Mouse (Mus musculus) liver, embryonic 12.5 days (tissue): ENCODE results near the gene Prodh2. TPM values are rescaled to one million over a fixed set of nuclear protein-coding genes. Genes with fewer than 3 reads are reported as not detected.
"Not testable (repeated sequence)": the region's sequence is repeated elsewhere in the genome, so short reads cannot be mapped to it uniquely, and the experiment has no call there.

Experiments used
- ATAC-seq: fragments of 200-750 bp; cut with Nextera tagmentation; 2 replicates; pipeline ENCODE4 v1.8.0; 2017; ENCODE audit warnings: moderate number of reproducible peaks, mild to moderate bottlenecking, moderate library complexity
- H3K27ac ChIP-seq: fragments of 300-500 bp; sonication (generic); 2 replicates; pipeline ENCODE4 v1.5.1; 2016; ENCODE audit warnings: mild to moderate bottlenecking
- H3K27me3 ChIP-seq: fragments of 300-500 bp; sonication (generic); replicated peaks from 2 replicates; pipeline ENCODE4 v1.6.1; 2016; ENCODE audit warnings: mild to moderate bottlenecking, moderate library complexity
- H3K36me3 ChIP-seq: fragments of 300-500 bp; sonication (generic); 2 replicates; pipeline ENCODE4 v1.6.1; 2016; ENCODE audit warnings: mild to moderate bottlenecking, moderate library complexity
- H3K4me1 ChIP-seq: fragments of 300-500 bp; sonication (generic); 2 replicates; pipeline ENCODE4 v1.6.1; 2016
- H3K4me2 ChIP-seq: fragments of 300-500 bp; sonication (generic); 2 replicates; pipeline ENCODE4 v1.6.1; 2016; ENCODE audit warnings: mild to moderate bottlenecking, moderate library complexity
- H3K4me3 ChIP-seq: fragments of 300-500 bp; sonication (generic); 2 replicates; pipeline ENCODE4 v1.5.1; 2016; ENCODE audit warnings: mild to moderate bottlenecking, moderate library complexity
- H3K9ac ChIP-seq: fragments of 300-500 bp; sonication (generic); 2 replicates; pipeline ENCODE4 v1.6.1; 2016; ENCODE audit warnings: mild to moderate bottlenecking, moderate library complexity
- H3K9me3 ChIP-seq: fragments of 300-500 bp; sonication (generic); replicated peaks from 2 replicates; pipeline ENCODE4 v1.6.1; 2016; ENCODE audit warnings: mild to moderate bottlenecking, moderate library complexity
- WGBS: fragments of 180-500 bp; shearing (Covaris S2); methylation state at CpG from one replicate; pipeline ENCODE4 v1.1.7; 2016; ENCODE audit not compliant: insufficient replicate concordance; 5-methylcytosine and 5-hydroxymethylcytosine counted together
- polyA plus RNA-seq: library from polyadenylated mRNA; unstranded; fragments of >200 nt; fragmentation: Nextera tagmentation; extraction: Ambion mirVana; gene quantifications from 2 replicates; pipeline ENCODE4 v1.2.1, GENCODE M21; 2016

The Prodh2 gene
- polyA plus RNA-seq, 1 experiment from 2014 or later, result 22.3 TPM

GRCm38 (mm10) chr7:30457629-30458330 lies 35.6 kb upstream of the Prodh2 start, which contains the start of the genes Kirrel2 and Nphs1:
Gene Kirrel2, minus strand, starts transcription at chr7:30457690.
Gene Nphs1, plus strand, starts transcription at chr7:30458315.
- Histone ChIP-seq H3K27ac (no peak within 1 kb of the TSS), H3K4me1 (peaks cover 6% of the 10 kb centered on the region), H3K9ac (no peak within 1 kb of the TSS), H3K27me3 (peaks cover 99% of the 10 kb centered on the region), H3K36me3 (no peaks in the 10 kb centered on the region), H3K4me2 (peak within 1 kb of the TSS; percentile 4; the same call in 1 of the 2 replicates), H3K4me3 (no peak within 1 kb of the TSS), H3K9me3 (no peaks in the 10 kb centered on the region)
- WGBS, result 3% methylated on average over 16 of the region's 16 CpGs
- no peak for ATAC-seq

- Histone ChIP-seq H3K4me2 (no peak overlapping the region), H3K9me3 (no peaks in the 10 kb centered on the region), H3K9ac (no peak overlapping the region), H3K4me1 (no peaks in the 10 kb centered on the region), H3K4me3 (no peak overlapping the region), H3K27ac (no peak overlapping the region), H3K27me3 (peaks cover 99% of the 10 kb centered on the region), H3K36me3 (no peaks in the 10 kb centered on the region)
- 49% methylated on average over 6 of the region's 6 CpGs for WGBS
- no peak for ATAC-seq
These were observed 33.9 kb upstream of the Prodh2 start for GRCm38 (mm10) chr7:30459484-30459883.

GRCm38 (mm10) chr7:30463568-30463967 lies 29.9 kb upstream of the Prodh2 start:
- no peak for ATAC-seq
- Histone ChIP-seq H3K9me3 (no peaks in the 10 kb centered on the region), H3K9ac (no peak overlapping the region), H3K4me1 (no peaks in the 10 kb centered on the region), H3K27ac (no peak overlapping the region), H3K4me3 (no peak overlapping the region), H3K36me3 (no peaks in the 10 kb centered on the region), H3K27me3 (peaks cover 100% of the 10 kb centered on the region), H3K4me2 (no peak overlapping the region)
- 23% methylated on average over 7 of the region's 7 CpGs for WGBS

- H3K4me2 ChIP-seq, result no peak overlapping the region
- H3K4me1 ChIP-seq, result no peaks in the 10 kb centered on the region
- no peaks in the 10 kb centered on the region for H3K36me3 ChIP-seq
- ATAC-seq, result no peak
- H3K27me3 ChIP-seq, result peaks cover 97% of the 10 kb centered on the region
- H3K9ac ChIP-seq, result no peak overlapping the region
- no peak overlapping the region for H3K4me3 ChIP-seq
- WGBS, result 18% methylated on average over 4 of the region's 4 CpGs
- H3K27ac ChIP-seq, result no peak overlapping the region
- no peaks in the 10 kb centered on the region for H3K9me3 ChIP-seq
These were observed 29.4 kb upstream of the Prodh2 start for GRCm38 (mm10) chr7:30463996-30464395.

- H3K9me3 ChIP-seq, result no peaks in the 10 kb centered on the region
- no peak overlapping the region for H3K4me3 ChIP-seq
- WGBS, result 12% methylated on average over 6 of the region's 6 CpGs
- no peak overlapping the region for H3K27ac ChIP-seq
- no peaks in the 10 kb centered on the region for H3K36me3 ChIP-seq
- no peaks in the 10 kb centered on the region for H3K4me1 ChIP-seq
- ATAC-seq, result no peak
- H3K9ac ChIP-seq, result no peak overlapping the region
- H3K27me3 ChIP-seq, result peaks cover 89% of the 10 kb centered on the region
- H3K4me2 ChIP-seq, result no peak overlapping the region
These were observed 28.6 kb upstream of the Prodh2 start for GRCm38 (mm10) chr7:30464816-30465300.

GRCm38 (mm10) chr7:30472411-30472810 lies 21.0 kb upstream of the Prodh2 start:
- ATAC-seq, result no peak
- H3K27me3 ChIP-seq, result peaks cover 13% of the 10 kb centered on the region
- H3K4me2 ChIP-seq, result no peak overlapping the region
- no peak overlapping the region for H3K27ac ChIP-seq
- H3K4me1 ChIP-seq, result no peaks in the 10 kb centered on the region
- H3K36me3 ChIP-seq, result no peaks in the 10 kb centered on the region
- 0 out of 2 replicates have a peak, but pooled peaks cover 3% of the 10 kb centered on the region for H3K9me3 ChIP-seq
- WGBS, result 40% methylated on average over 5 of the region's 5 CpGs
- H3K9ac ChIP-seq, result no peak overlapping the region
- no peak overlapping the region for H3K4me3 ChIP-seq

- Histone ChIP-seq H3K9me3 (0 out of 2 replicates have a peak, but pooled peaks cover 3% of the 10 kb centered on the region), H3K27me3 (peaks cover 18% of the 10 kb centered on the region), H3K27ac (no peak overlapping the region), H3K9ac (no peak overlapping the region), H3K36me3 (no peaks in the 10 kb centered on the region), H3K4me2 (no peak overlapping the region), H3K4me3 (no peak overlapping the region), H3K4me1 (no peaks in the 10 kb centered on the region)
- ATAC-seq, result peak; percentile 62; the same call in 1 of the 2 replicates
- WGBS, result 53% methylated on average over 4 of the region's 4 CpGs
These were observed 18.4 kb upstream of the Prodh2 start for GRCm38 (mm10) chr7:30474999-30475398.

- not testable (repeated sequence) for ATAC-seq, H3K4me1 ChIP-seq, H3K9me3 ChIP-seq, H3K36me3 ChIP-seq, H3K4me3 ChIP-seq, H3K27ac ChIP-seq, H3K4me2 ChIP-seq, H3K9ac ChIP-seq
- H3K27me3 ChIP-seq, result peaks cover 25% of the 10 kb centered on the region
- 72% methylated on average over 7 of the region's 7 CpGs for WGBS
These were observed 17.3 kb upstream of the Prodh2 start for GRCm38 (mm10) chr7:30476136-30476535.

GRCm38 (mm10) chr7:30477415-30478381 lies 15.7 kb upstream of the Prodh2 start:
- H3K4me2 ChIP-seq, result peak overlapping the region; percentile 37
- H3K9me3 ChIP-seq, result no peaks in the 10 kb centered on the region
- no peak overlapping the region for H3K9ac ChIP-seq
- H3K27ac ChIP-seq, result no peak overlapping the region
- peak overlapping the region; percentile 17; the same call in 1 of the 2 replicates for H3K4me3 ChIP-seq
- peaks cover 30% of the 10 kb centered on the region for H3K27me3 ChIP-seq
- H3K36me3 ChIP-seq, result no peaks in the 10 kb centered on the region
- WGBS, result 14% methylated on average over 32 of the region's 32 CpGs
- no peaks in the 10 kb centered on the region for H3K4me1 ChIP-seq
- no peak for ATAC-seq

GRCm38 (mm10) chr7:30484250-30484649 lies 9.2 kb upstream of the Prodh2 start:
- Histone ChIP-seq H3K4me2 (no peak overlapping the region), H3K9ac (no peak overlapping the region), H3K27ac (no peak overlapping the region), H3K36me3 (no peaks in the 10 kb centered on the region), H3K27me3 (peaks cover 23% of the 10 kb centered on the region), H3K4me3 (no peak overlapping the region), H3K9me3 (no peaks in the 10 kb centered on the region), H3K4me1 (no peaks in the 10 kb centered on the region)
- WGBS, result 14% methylated on average over 8 of the region's 8 CpGs
- no peak for ATAC-seq

- WGBS, result 26% methylated on average over 16 of the region's 16 CpGs
These were observed 3.0 kb upstream of the Prodh2 start for GRCm38 (mm10) chr7:30490251-30490956.

More at GRCm38 (mm10) chr7:30490251-30490956, 3.0 kb upstream of the Prodh2 start:
- Histone ChIP-seq H3K27me3 (peaks cover 13% of the 10 kb centered on the region; the same call in 1 of the 2 replicates), H3K4me3 (no peak overlapping the region), H3K27ac (no peak overlapping the region), H3K9ac (no peak overlapping the region), H3K4me1 (no peaks in the 10 kb centered on the region), H3K4me2 (no peak overlapping the region), H3K36me3 (no peaks in the 10 kb centered on the region), H3K9me3 (no peaks in the 10 kb centered on the region)
- no peak for ATAC-seq
